Mouse (Mus musculus) myocyte (in vitro differentiated cells): ENCODE measurements around the gene Tfrc. TPM values are rescaled to one million over a fixed set of nuclear protein-coding genes. Genes with fewer than 3 reads are reported as not detected.
A peak's percentile ranks its signal among the peaks of the same experiment; 100 is the strongest.

Experiments
- H3K27me3 ChIP-seq: one replicate; pipeline ENCODE4 v1.6.1; 2011; ENCODE audit not compliant: control insufficient read depth, insufficient read depth, insufficient read length
- H3K36me3 ChIP-seq: one replicate; pipeline ENCODE4 v1.6.1; 2011; ENCODE audit not compliant: control insufficient read depth, insufficient read depth
- H3K4me2 ChIP-seq: one replicate; pipeline ENCODE4 v1.6.1; 2011; ENCODE audit warnings: low read depth, control low read depth
- H3K4me3 ChIP-seq: one replicate; pipeline ENCODE4 v1.5.1; 2011; ENCODE audit warnings: mild to moderate bottlenecking, control low read depth, moderate library complexity
- H3K79me2 ChIP-seq: one replicate; pipeline ENCODE4 v1.6.1; 2011; ENCODE audit not compliant: control insufficient read depth, insufficient read depth
- H3ac ChIP-seq: one replicate; pipeline ENCODE4 v1.6.1; 2011; ENCODE audit not compliant: control insufficient read depth, insufficient read length
- CEBPB ChIP-seq: IDR thresholded peaks from 2 replicates; pipeline ENCODE4 v1.6.1; 2011; ENCODE audit warnings: mild to moderate bottlenecking, moderate library complexity; ENCODE audit not compliant: poor library complexity, insufficient read depth, severe bottlenecking
- E2F4 ChIP-seq: IDR thresholded peaks from one replicate; pipeline ENCODE4 v1.6.1; 2011; ENCODE audit warnings: mild to moderate bottlenecking, control low read depth, moderate library complexity; ENCODE audit not compliant: insufficient read depth
- MAX ChIP-seq: IDR thresholded peaks from one replicate; pipeline ENCODE4 v1.6.1; 2011; ENCODE audit warnings: low read depth, mild to moderate bottlenecking, control low read depth
- MYOD1 ChIP-seq, 3 experiments: IDR thresholded peaks; one replicate each; pipeline ENCODE4 v1.6.1; 2011; ENCODE audit warnings: control low read depth in 2 of 3, low read depth in 2 of 3, mild to moderate bottlenecking in 2 of 3, moderate library complexity in 1 of 3; ENCODE audit not compliant: insufficient read length in 2 of 3, control insufficient read depth in 1 of 3
- MYOG ChIP-seq, 3 experiments: IDR thresholded peaks; one replicate each; pipeline ENCODE4 v1.6.1; 2011; ENCODE audit warnings: control low read depth in 2 of 3, low read depth in 2 of 3, mild to moderate bottlenecking in 2 of 3; ENCODE audit not compliant: insufficient read length in 2 of 3, control insufficient read depth in 1 of 3, insufficient read depth in 1 of 3
- POLR2A ChIP-seq: IDR thresholded peaks from one replicate; pipeline ENCODE4 v1.6.1; 2011; ENCODE audit warnings: low read depth, mild to moderate bottlenecking, control low read depth, moderate library complexity; ENCODE audit not compliant: insufficient read length
- POLR2AphosphoS2 ChIP-seq: IDR thresholded peaks from one replicate; pipeline ENCODE4 v1.6.1; 2011; ENCODE audit warnings: low read depth, control low read depth; ENCODE audit not compliant: insufficient read length
- REST ChIP-seq: IDR thresholded peaks from one replicate; pipeline ENCODE4 v1.6.1; 2011; ENCODE audit warnings: mild to moderate bottlenecking, control low read depth, moderate library complexity; ENCODE audit not compliant: insufficient read depth, insufficient read length
- SRF ChIP-seq: IDR thresholded peaks from one replicate; pipeline ENCODE4 v1.6.1; 2011; ENCODE audit warnings: low read depth; ENCODE audit not compliant: control insufficient read depth, insufficient read length
- TCF12 ChIP-seq: IDR thresholded peaks from one replicate; pipeline ENCODE4 v1.6.1; 2011; ENCODE audit warnings: mild to moderate bottlenecking, control low read depth; ENCODE audit not compliant: poor library complexity, insufficient read depth, severe bottlenecking
- TCF3 ChIP-seq: IDR thresholded peaks from one replicate; pipeline ENCODE4 v1.6.1; 2011; ENCODE audit warnings: low read depth, control low read depth; ENCODE audit not compliant: insufficient read length
- USF1 ChIP-seq: IDR thresholded peaks from one replicate; pipeline ENCODE4 v1.6.1; 2011; ENCODE audit warnings: low read depth, mild to moderate bottlenecking, control low read depth, moderate library complexity
- polyA plus RNA-seq: library from polyadenylated mRNA; unstranded; fragments of >200 nt; fragmentation: generic; extraction: Trizol; gene quantifications from one replicate; pipeline ENCODE4 v1.2.1, GENCODE M21; 2012; ENCODE audit warnings: missing spikeins

Gene Tfrc
- polyA plus RNA-seq, 1 experiment = 55.4 TPM

DNA sequence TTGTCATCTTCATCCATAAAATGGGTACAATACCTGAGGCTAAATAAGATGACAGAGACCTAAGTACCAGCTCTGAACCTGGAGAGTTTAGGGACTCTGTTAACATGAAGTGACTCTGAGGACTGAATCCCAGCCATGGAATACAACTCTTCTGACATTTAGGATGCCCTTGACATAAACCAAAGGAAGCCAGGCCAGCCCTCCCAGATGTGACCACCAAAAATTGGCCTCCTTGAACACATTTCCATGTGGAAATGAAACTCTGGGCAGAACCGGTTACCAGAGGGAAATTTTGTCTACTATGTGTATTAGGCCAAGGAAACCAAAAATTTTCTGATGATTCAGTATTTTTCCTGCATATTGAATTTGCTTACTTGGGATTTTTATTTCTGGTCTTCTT lies 9.6 kb upstream of the Tfrc start:
- no peak overlapping the region for H3K4me3 ChIP-seq
- H3K4me2 ChIP-seq = no peak overlapping the region
- no peaks in the 10 kb centered on the region for H3K36me3 ChIP-seq
- no peaks in the 10 kb centered on the region for H3K79me2 ChIP-seq
- TF ChIP-seq MYOD1 (IDR thresholded peaks at IDR 0.05; ENCODE audit: control insufficient read depth in 1 of 3, insufficient read length in 2 of 3, low read depth in 2 of 3) = no peak
- no peaks in the 10 kb centered on the region for H3K27me3 ChIP-seq
- H3ac ChIP-seq = no peak overlapping the region

DNA sequence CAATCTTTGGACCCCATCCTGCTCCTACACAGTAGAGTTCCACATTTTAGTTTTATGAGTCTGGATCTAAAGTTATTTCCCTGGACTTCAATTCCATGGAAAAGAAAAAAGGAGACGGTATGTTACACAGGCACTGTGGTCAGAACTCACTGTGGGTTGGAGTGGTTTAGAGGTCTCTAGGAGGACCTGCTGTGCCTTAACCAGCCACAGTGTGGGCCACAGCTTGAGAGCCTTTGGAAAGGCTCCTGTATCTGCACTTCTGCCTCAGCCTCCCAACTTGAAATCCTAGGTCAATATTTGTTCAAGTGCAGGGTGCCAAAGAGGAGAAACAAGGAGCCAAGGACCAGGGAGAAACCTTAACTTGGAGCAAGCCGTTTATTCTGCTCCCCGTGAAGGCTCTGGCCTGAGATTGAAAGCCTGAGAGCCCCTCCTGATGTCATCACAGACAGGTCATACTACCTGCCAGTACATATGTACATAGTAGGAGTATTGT lies 6.5 kb upstream of the Tfrc start:
- H3K27me3 ChIP-seq = no peaks in the 10 kb centered on the region
- H3K4me3 ChIP-seq = no peak overlapping the region
- no peak overlapping the region for H3K4me2 ChIP-seq
- no peak overlapping the region for H3ac ChIP-seq
- TF ChIP-seq POLR2A = no peak
- TF ChIP-seq SRF = no peak
- no peak for TF ChIP-seq TCF12
- TF ChIP-seq POLR2AphosphoS2 = no peak
- TF ChIP-seq CEBPB = no peak
- no peak for TF ChIP-seq MAX
- TF ChIP-seq MYOG (IDR thresholded peaks at IDR 0.05; ENCODE audit: control insufficient read depth in 1 of 3, insufficient read depth in 1 of 3, insufficient read length in 2 of 3, low read depth in 2 of 3) = no peak
- TF ChIP-seq USF1 = no peak
- TF ChIP-seq MYOD1 (IDR thresholded peaks at IDR 0.05; ENCODE audit: control insufficient read depth in 1 of 3, insufficient read length in 2 of 3, low read depth in 2 of 3) = no peak
- H3K79me2 ChIP-seq = no peaks in the 10 kb centered on the region
- no peaks in the 10 kb centered on the region for H3K36me3 ChIP-seq

DNA sequence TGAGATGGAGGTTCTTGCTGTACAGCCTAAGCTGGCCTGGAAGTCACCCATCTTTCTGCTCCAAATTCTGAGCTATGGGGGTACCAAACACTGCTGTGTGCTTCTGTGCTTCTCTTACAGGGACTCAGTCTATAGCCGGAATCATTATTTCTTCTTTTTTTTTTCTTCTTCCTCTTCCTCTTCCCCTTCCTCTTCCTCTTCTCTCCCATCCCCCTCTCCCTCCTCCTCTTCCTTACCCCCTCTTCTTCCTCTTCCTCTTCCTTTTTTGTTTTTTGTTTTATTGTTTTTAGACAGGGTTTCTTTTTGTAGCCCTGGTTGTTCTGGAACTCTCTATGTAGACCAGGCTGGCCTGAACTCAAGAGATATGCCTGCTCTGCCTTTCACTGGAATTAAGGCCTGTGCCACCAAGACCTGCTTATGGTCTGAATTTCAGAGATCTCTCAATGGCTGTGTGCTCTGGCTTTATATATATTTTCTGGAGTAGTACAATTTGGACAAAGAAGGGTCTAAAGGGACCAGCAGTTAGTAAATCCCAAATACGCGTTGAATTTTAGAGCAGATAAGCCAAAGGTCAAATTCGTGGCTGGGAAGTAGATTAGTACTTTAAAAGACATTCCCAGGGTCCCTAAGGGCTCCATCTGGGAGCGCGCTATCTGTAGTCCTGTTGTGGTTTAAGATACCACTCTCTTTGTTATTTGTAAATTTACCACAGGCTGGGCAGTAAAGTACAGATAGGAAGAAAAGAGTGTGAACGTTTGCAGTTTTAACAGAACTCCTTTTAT lies 967 bp upstream of the Tfrc start:
- Histone ChIP-seq H3K36me3 (no peaks in the 10 kb centered on the region), H3K27me3 (no peaks in the 10 kb centered on the region), H3ac (peak overlapping the region; percentile 38), H3K4me2 (peak overlapping the region; percentile 89), H3K79me2 (peaks cover 37% of the 10 kb centered on the region), H3K4me3 (peak overlapping the region; percentile 72)
- TF ChIP-seq TCF3 = no peak
- TF ChIP-seq POLR2AphosphoS2 = no peak
- TF ChIP-seq MYOD1 (IDR thresholded peaks at IDR 0.05; ENCODE audit: control insufficient read depth in 1 of 3, insufficient read length in 2 of 3, low read depth in 2 of 3) = no peak
- TF ChIP-seq MAX = no peak
- no peak for TF ChIP-seq TCF12
- no peak for TF ChIP-seq E2F4
- no peak for TF ChIP-seq SRF
- no peak for TF ChIP-seq USF1
- no peak for TF ChIP-seq REST
- TF ChIP-seq POLR2A = no peak

DNA sequence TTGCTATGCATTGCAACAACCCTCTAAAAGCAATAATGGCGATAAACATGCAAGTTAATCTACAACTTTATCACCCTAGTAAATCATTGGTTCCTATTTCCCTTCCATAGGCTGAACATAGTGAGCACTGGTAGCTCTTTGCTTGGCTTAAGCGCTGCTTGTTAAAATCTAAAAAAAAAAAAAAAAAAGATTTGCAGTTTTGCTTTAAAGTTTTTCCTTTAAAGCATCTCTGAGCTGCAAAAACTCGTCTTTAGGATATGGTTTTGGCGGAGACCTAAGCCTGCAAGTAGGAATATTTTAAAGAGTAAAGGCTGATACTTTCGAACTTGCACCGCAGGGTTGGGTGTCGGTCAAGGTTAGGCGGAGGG lies 392 bp upstream of the Tfrc start:
- peak overlapping the region; percentile 38 for H3ac ChIP-seq
- H3K4me3 ChIP-seq = peak overlapping the region; percentile 72
- TF ChIP-seq POLR2AphosphoS2 (no peak), CEBPB (no peak), MYOG (IDR thresholded peaks at IDR 0.05; ENCODE audit: control insufficient read depth in 1 of 3, insufficient read depth in 1 of 3, insufficient read length in 2 of 3, low read depth in 2 of 3) (no peak), USF1 (no peak), POLR2A (no peak), TCF3 (no peak), REST (no peak), E2F4 (no peak), TCF12 (no peak), SRF (no peak)
- H3K79me2 ChIP-seq = peaks cover 43% of the 10 kb centered on the region
- peak overlapping the region; percentile 89 for H3K4me2 ChIP-seq
- no peaks in the 10 kb centered on the region for H3K36me3 ChIP-seq
- no peaks in the 10 kb centered on the region for H3K27me3 ChIP-seq

DNA sequence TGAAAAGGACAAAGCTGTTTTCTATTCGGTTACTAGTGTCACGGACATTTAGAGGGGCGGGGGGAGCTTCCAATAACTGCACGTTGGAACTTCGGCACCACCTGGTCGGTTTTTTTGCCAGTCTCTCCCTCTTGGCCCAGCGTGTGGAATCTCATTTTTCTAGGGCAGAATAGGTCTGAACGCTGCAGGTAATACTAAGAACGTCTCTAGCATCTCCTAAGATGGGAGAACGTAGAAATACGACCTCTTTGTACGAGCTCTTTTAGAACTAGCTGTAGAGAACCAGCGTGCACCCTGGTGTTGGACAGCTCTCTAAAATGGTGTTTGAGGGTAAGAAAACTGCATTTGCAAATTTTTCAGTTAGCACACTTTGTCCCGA lies 670 bp downstream of the Tfrc start:
- Histone ChIP-seq H3K4me3 (peak overlapping the region; percentile 72), H3K79me2 (peaks cover 48% of the 10 kb centered on the region), H3K27me3 (no peaks in the 10 kb centered on the region), H3K36me3 (no peaks in the 10 kb centered on the region), H3K4me2 (peak overlapping the region; percentile 96), H3ac (peak overlapping the region; percentile 38)
- TF ChIP-seq E2F4 (no peak), REST (no peak), MYOD1 (IDR thresholded peaks at IDR 0.05; ENCODE audit: control insufficient read depth in 1 of 3, insufficient read length in 2 of 3, low read depth in 2 of 3) (no peak), USF1 (no peak), CEBPB (no peak), MYOG (IDR thresholded peaks at IDR 0.05; ENCODE audit: control insufficient read depth in 1 of 3, insufficient read depth in 1 of 3, insufficient read length in 2 of 3, low read depth in 2 of 3) (no peak), SRF (no peak), TCF3 (no peak), POLR2A (no peak), TCF12 (no peak), MAX (no peak), POLR2AphosphoS2 (no peak)
